Mouse (Mus musculus) liver, embryonic 14.5 days (tissue): ENCODE measurements around the gene Dolpp1. TPM values are rescaled to one million over a fixed set of nuclear protein-coding genes. Genes with fewer than 3 reads are reported as not detected.

Experiments used
- ATAC-seq: fragments of 200-750 bp; cut with Nextera tagmentation; 2 replicates; pipeline ENCODE4 v1.8.0; 2017; ENCODE audit warnings: moderate number of reproducible peaks, mild to moderate bottlenecking, moderate library complexity; ENCODE audit not compliant: insufficient read depth
- DNase-seq, 3 experiments: peaks; one replicate each; pipeline ENCODE4 v3.0.0-alpha.2; 2012 to 2013; ENCODE audit warnings: low read depth in 3 of 3, low spot score in 3 of 3
- H3K27ac ChIP-seq: fragments of 300-500 bp; sonication (generic); 2 replicates; pipeline ENCODE4 v1.5.1; 2014; ENCODE audit warnings: moderate library complexity, mild to moderate bottlenecking, control low read depth, inconsistent platforms
- H3K27me3 ChIP-seq: fragments of 300-500 bp; sonication (generic); 2 replicates; pipeline ENCODE4 v1.6.1; 2014; ENCODE audit warnings: mild to moderate bottlenecking, low read length, moderate library complexity; ENCODE audit not compliant: control insufficient read depth, insufficient read depth
- H3K36me3 ChIP-seq: fragments of 300-500 bp; sonication (generic); replicated peaks from 2 replicates; pipeline ENCODE4 v1.6.1; 2014; ENCODE audit warnings: low read depth; ENCODE audit not compliant: control insufficient read depth, insufficient read depth
- H3K4me1 ChIP-seq, 2 experiments: fragments of 200-500 bp in 1 of 2; fragments of 300-500 bp in 1 of 2; sonication (generic) in 1 of 2; replicated peaks; 2 replicates each; pipeline ENCODE4 v1.6.1; 2012 to 2014; ENCODE audit warnings: antibody characterized with exemption in 1 of 2, inconsistent platforms in 1 of 2, low read length in 1 of 2; ENCODE audit not compliant: control insufficient read depth in 2 of 2, insufficient read depth in 2 of 2
- H3K4me2 ChIP-seq: fragments of 300-500 bp; sonication (generic); 2 replicates; pipeline ENCODE4 v1.6.1; 2014; ENCODE audit warnings: low read depth, mild to moderate bottlenecking, control low read depth, moderate library complexity
- H3K4me3 ChIP-seq, 2 experiments: fragments of 200-500 bp in 1 of 2; fragments of 300-500 bp in 1 of 2; sonication (generic) in 1 of 2; 2 replicates each; pipeline ENCODE4 v1.5.1; 2012 to 2014; ENCODE audit warnings: low read depth in 2 of 2, low read length in 2 of 2, mild to moderate bottlenecking in 2 of 2, control low read depth in 1 of 2, inconsistent platforms in 1 of 2, moderate library complexity in 1 of 2; ENCODE audit not compliant: insufficient read depth in 1 of 2
- H3K9ac ChIP-seq: fragments of 300-500 bp; sonication (generic); replicated peaks from 2 replicates; pipeline ENCODE4 v1.6.1; 2014; ENCODE audit warnings: mild to moderate bottlenecking, control low read depth, moderate library complexity
- H3K9me3 ChIP-seq: fragments of 300-500 bp; sonication (generic); 2 replicates; pipeline ENCODE4 v1.6.1; 2016; ENCODE audit warnings: low read length, mixed read lengths; ENCODE audit not compliant: control insufficient read depth
- CTCF ChIP-seq: IDR thresholded peaks from 2 replicates; pipeline ENCODE4 v1.5.1; 2016; ENCODE audit warnings: antibody characterized with exemption, low read depth, control low read depth
- EP300 ChIP-seq: IDR thresholded peaks from 2 replicates; pipeline ENCODE4 v1.6.1; 2016; ENCODE audit warnings: antibody characterized with exemption, low read depth
- WGBS: fragments of 180-500 bp; shearing (Covaris S2); extraction: QIAGEN DNeasy Blood & Tissue Kit; methylation state at CpG from one replicate; pipeline ENCODE4 v1.1.7; 2014; ENCODE audit not compliant: insufficient replicate concordance; 5-methylcytosine and 5-hydroxymethylcytosine counted together
- polyA plus RNA-seq, 2 experiments: library from polyadenylated mRNA; depleted of rRNA in 1 of 2; stranded (reverse) in 1 of 2; unstranded in 1 of 2; fragments of >200 nt; fragmentation: Nextera tagmentation in 1 of 2; extraction: Ambion mirVana in 1 of 2; gene quantifications; 2 replicates each; pipeline versions ENCODE4 v1.2.1 to v1.2.3; 2012 to 2014

Dolpp1 gene
- polyA plus RNA-seq, 2 experiments, result 13.5 to 17.0 TPM

GRCm38 (mm10) chr2:30443281-30443680 is 51.2 kb downstream of the Dolpp1 start:
- peaks cover 3 to 25% of the 10 kb centered on the region in 2 experiments for H3K4me1 ChIP-seq
- H3K4me3 ChIP-seq, result no peak overlapping the region
- H3K27ac ChIP-seq, result no peak overlapping the region
- H3K9ac ChIP-seq, result no peak overlapping the region
- TF ChIP-seq EP300 (no peak), CTCF (no peak)
- no peak for DNase-seq
- peaks cover 42% of the 10 kb centered on the region for H3K36me3 ChIP-seq
- H3K4me2 ChIP-seq, result no peak overlapping the region
- WGBS, result 72% methylated on average over 4 of the region's 4 CpGs
- no peaks in the 10 kb centered on the region for H3K27me3 ChIP-seq
- no peak for ATAC-seq
- H3K9me3 ChIP-seq, result no peaks in the 10 kb centered on the region

DNA sequence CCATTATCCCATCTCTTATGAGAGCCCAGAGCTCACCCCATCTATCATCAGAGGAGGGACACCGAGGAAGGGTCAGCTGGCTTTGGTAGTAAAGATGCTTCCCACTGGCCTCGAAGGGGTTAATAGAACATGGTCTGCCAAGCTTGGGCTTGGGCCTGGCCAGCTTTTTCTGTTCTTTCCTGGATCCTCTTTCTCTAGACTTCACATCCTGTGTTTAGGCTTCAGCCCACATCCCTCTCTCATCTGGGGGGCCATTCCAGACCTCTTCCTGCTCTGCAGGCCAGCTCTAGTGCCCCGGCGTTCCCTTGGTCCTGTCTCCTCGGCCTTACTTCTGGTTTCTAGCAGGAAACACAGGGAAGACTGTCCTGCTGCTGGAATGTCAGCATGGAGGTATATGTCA is 52.0 kb downstream of the Dolpp1 start:
- H3K4me3 ChIP-seq, result no peak overlapping the region
- DNase-seq (no peak), ATAC-seq (no peak)
- H3K27ac ChIP-seq, result no peak overlapping the region
- no peak for TF ChIP-seq CTCF
- no peak for TF ChIP-seq EP300
- 82% methylated on average over 5 of the region's 5 CpGs for WGBS
- H3K9me3 ChIP-seq, result no peaks in the 10 kb centered on the region
- no peak overlapping the region for H3K4me2 ChIP-seq
- peaks cover 3 to 25% of the 10 kb centered on the region in 2 experiments for H3K4me1 ChIP-seq
- no peak overlapping the region for H3K9ac ChIP-seq
- peaks cover 37% of the 10 kb centered on the region for H3K36me3 ChIP-seq
- H3K27me3 ChIP-seq, result no peaks in the 10 kb centered on the region

DNA sequence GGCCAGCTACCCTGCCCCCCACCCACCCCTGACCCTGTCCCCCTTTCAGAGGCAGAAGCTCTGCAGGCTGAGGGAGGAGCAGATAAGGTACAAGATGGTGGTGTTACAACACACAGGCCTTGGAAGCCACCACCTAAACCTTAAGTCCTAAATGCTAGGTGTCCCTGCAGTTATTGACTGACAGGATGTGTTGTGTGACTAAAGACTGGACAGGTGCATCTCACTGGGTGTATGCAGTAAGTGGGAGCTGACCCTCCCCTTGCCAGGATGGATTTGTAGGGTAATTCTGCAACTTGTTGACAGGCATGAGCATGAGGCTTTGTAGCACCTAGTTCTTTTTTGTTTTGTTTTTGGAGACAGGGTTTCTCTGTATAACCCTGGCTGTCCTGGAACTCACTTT is 52.4 kb downstream of the Dolpp1 start:
- Histone ChIP-seq H3K4me1 (peaks cover 3 to 25% of the 10 kb centered on the region in 2 experiments), H3K9ac (no peak overlapping the region), H3K27ac (no peak overlapping the region)

GRCm38 (mm10) chr2:30445312-30445711 is 53.3 kb downstream of the Dolpp1 start:
- Histone ChIP-seq H3K36me3 (peaks cover 35% of the 10 kb centered on the region), H3K4me3 (no peak overlapping the region), H3K9ac (no peak overlapping the region), H3K4me1 (peaks cover 3 to 25% of the 10 kb centered on the region in 2 experiments), H3K27me3 (no peaks in the 10 kb centered on the region), H3K9me3 (no peaks in the 10 kb centered on the region), H3K27ac (no peak overlapping the region), H3K4me2 (no peak overlapping the region)
- TF ChIP-seq CTCF (no peak), EP300 (no peak)
- WGBS, result 76% methylated on average over 2 of the region's 2 CpGs
- DNase-seq (no peak), ATAC-seq (no peak)

More for the DNA sequence above, 52.4 kb downstream of the Dolpp1 start:
- TF ChIP-seq CTCF (no peak), EP300 (no peak)
- H3K36me3 ChIP-seq, result peaks cover 37% of the 10 kb centered on the region
- no peaks in the 10 kb centered on the region for H3K9me3 ChIP-seq
- DNase-seq (no peak), ATAC-seq (no peak)
- H3K4me2 ChIP-seq, result no peak overlapping the region
- H3K4me3 ChIP-seq, result no peak overlapping the region
- H3K27me3 ChIP-seq, result no peaks in the 10 kb centered on the region

DNA sequence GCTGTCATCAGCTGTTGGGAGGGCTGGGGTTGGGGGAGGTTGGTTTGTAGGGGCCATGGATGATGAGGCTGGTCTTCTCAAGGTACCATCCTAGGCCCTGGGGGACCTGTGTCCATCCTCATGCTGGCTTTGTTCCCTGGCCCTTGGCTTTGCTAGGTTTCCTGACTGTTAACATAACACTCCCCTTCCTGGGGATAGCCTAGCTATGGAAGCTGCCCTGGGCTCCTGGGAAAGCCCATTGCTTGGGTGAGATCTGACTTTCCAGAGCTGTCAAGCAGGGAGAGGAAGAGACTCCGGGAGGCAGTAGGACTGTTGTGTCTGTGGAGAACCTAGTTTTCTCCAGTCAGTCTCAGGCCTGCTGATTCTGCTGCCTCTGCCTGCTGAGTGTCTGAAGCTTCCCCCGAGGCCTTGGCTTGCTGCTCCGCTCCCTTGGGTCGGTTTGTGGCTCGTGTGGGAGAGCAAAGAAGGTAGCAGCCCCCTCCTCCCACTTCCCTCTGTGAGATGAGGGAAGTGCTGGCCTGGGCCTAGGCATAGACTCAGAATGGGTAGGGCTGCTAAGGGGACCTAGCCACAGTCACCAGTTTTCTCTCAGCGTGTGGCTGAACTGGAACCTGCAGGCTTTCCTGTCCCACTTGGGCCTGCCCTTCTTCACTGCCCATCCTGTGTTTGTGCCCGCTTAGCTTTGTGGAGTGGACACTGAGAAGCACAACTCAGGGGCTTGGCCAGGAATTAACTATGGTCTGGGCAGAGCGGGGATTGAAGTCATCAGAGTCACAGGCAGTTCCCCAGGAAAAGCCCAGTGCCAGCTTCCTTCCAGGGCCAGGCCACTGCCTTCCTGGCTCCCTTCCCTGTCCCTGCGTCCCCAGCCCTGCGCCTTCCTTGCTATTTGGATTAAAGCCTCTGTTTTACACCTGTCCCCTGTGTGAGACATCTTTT is 55.1 kb downstream of the Dolpp1 start:
- TF ChIP-seq CTCF, result no peak
- no peak for TF ChIP-seq EP300

More for the DNA sequence above, 55.1 kb downstream of the Dolpp1 start:
- Histone ChIP-seq H3K4me3 (no peak overlapping the region), H3K36me3 (peaks cover 31% of the 10 kb centered on the region), H3K27ac (no peak overlapping the region), H3K9me3 (no peaks in the 10 kb centered on the region), H3K27me3 (no peaks in the 10 kb centered on the region), H3K4me1 (peaks cover 0 to 15% of the 10 kb centered on the region in 2 experiments; a peak in 2 of 4 replicates), H3K9ac (no peak overlapping the region), H3K4me2 (no peak overlapping the region)
- ATAC-seq (no peak), DNase-seq (no peak)
- WGBS, result 57% methylated on average over 10 of the region's 10 CpGs
